Mouse (Mus musculus) lung, adult 10 weeks (tissue): ENCODE measurements around the gene Nbeal1. TPM values are rescaled to one million over a fixed set of nuclear protein-coding genes. Genes with fewer than 3 reads are reported as not detected.

Experiments used
- polyA plus RNA-seq: library from polyadenylated mRNA; stranded (reverse); fragments of 350-450 nt; fragmentation: Illumina TruSeq; extraction: RNeasy Lipid Tissue Mini Kit (QIAGEN cat#74804); gene quantifications from one replicate; pipeline ENCODE4 v1.2.3, GENCODE M21; 2014; ENCODE audit warnings: low read depth, low replicate concordance; ENCODE audit not compliant: insufficient read depth

Gene Nbeal1
- polyA plus RNA-seq = 5.4 TPM

DNA sequence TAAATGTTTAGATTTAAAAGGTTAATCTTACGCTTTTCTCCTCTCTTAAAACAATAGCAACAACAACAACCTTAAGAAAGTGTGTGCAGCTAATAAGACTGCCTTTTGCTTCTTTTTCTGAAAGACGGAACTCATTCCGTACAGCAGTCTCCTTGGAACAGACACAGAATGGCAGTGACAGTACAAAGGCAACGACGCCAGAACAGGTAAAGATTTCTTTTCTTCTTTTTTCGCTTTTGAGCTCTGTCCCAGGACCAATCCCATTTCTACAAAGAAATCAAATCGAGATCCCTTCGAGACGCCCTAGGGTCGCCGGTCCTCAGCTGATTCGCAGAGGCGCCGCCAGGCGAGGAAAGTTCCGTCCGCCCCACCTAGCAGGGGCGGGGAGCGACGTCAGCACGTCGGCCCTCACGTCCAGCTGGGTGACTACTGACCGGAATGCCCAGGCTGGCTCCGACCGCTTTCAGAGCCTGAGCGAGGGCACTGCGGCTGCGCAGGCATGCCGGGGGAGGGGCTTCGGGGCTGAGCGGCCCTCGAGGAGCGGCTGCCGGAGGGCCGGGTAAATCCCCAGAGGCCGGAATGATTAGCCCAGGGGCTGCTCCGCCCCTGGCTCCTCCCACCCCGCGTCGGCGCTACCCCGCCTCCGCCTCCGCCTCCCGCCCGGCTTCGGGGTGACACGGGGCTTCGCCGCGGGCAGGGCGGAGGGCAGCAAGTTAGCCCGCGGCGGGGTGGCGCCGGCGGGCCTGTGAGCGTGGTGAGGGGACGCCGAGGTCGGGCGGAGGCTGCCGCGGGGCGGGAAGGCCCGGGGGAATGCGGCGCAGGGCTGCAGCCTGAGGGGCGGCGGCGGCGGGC, at the start of gene Nbeal1:
TSS of gene Nbeal1 (plus strand) at position 668 of the 852 bp plus-strand sequence.

DNA sequence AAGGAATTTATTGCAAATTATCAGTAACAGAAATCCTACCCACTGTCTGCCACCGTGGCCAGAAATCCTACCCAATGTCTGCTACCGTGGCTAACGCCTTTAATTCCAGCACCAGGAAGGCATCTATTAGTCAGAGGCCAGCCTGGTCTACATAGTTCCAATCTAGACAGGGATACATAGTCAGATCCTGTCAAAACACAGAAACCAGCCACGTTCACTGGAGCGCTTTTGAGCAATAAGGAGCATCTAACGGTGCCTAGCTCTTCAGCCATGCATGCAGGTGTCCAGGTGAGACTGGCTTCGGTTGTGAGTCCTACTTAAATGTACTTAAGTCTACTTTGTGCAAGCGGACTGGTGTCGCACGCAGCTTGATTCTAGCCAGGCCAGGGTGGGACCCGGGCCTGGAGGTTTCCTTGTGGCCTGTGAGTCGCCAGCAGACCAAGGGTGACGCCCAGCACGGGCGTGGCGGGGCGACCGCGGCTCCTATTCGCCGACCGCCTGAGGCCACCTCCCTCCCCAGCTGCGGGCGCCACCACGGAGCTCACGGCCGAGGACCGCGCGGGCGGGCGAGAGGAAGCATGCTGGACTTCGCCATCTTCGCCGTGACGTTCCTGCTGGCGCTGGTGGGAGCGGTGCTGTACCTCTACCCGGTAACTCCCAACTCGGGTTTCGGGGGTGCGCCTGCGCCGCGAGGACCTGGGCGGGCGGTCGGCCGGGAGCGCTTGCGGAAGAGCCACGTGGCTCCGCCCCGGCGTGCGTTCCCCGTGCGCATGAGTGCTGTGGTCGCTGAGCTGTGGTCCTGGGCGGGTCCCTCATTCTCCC, 162.6 kb downstream of the Nbeal1 start, which contains the start of gene Cyp20a1:
TSS of gene Cyp20a1 (plus strand) at position 516 of the 822 bp plus-strand sequence.

Other genes with a start within 250 kb of the Nbeal1 start
- gene Ica1l, start 137.4 kb upstream of the Nbeal1 start, polyA plus RNA-seq = 0.24 TPM
- gene Carf, start 82.4 kb upstream of the Nbeal1 start, polyA plus RNA-seq = 1.8 TPM
- gene Wdr12, start 82.0 kb upstream of the Nbeal1 start, polyA plus RNA-seq = 7.5 TPM
- gene Cyp20a1, start 162.7 kb downstream of the Nbeal1 start, polyA plus RNA-seq = 17.0 TPM
- gene Abi2, start 229.0 kb downstream of the Nbeal1 start, polyA plus RNA-seq = 4.5 TPM